Mouse (Mus musculus): ENCODE measurements around the gene Epha4.

The Epha4 gene

GRCm38 (mm10) chr1:77473446-77474376 lies 41.2 kb downstream of the Epha4 start:
- no peak for DNase-seq

GRCm38 (mm10) chr1:77472566-77472965 lies 42.3 kb downstream of the Epha4 start:
- no peak for DNase-seq

GRCm38 (mm10) chr1:77471447-77471846 lies 43.4 kb downstream of the Epha4 start:
- DNase-seq, result no peak

GRCm38 (mm10) chr1:77471037-77471436 lies 43.9 kb downstream of the Epha4 start:
- DNase-seq, result no peak

- DNase-seq, result no peak
Observed at GRCm38 (mm10) chr1:77468717-77469314, 46.1 kb downstream of the Epha4 start.

GRCm38 (mm10) chr1:77465524-77465923 lies 49.4 kb downstream of the Epha4 start:
- DNase-seq, result no peak

- no peak for DNase-seq
Observed at GRCm38 (mm10) chr1:77464108-77464507, 50.8 kb downstream of the Epha4 start.

GRCm38 (mm10) chr1:77461877-77462615 lies 52.8 kb downstream of the Epha4 start:
- DNase-seq, result no peak

- no peak for DNase-seq
Observed at GRCm38 (mm10) chr1:77460831-77461629, 53.9 kb downstream of the Epha4 start.

GRCm38 (mm10) chr1:77458751-77459385 lies 56.0 kb downstream of the Epha4 start:
- no peak for DNase-seq

GRCm38 (mm10) chr1:77457446-77457800 lies 57.5 kb downstream of the Epha4 start:
- no peak for DNase-seq

GRCm38 (mm10) chr1:77456695-77457445 lies 58.0 kb downstream of the Epha4 start:
- DNase-seq, result no peak

- DNase-seq, result no peak
Observed at GRCm38 (mm10) chr1:77453811-77454210, 61.1 kb downstream of the Epha4 start.

GRCm38 (mm10) chr1:77452721-77453120 lies 62.2 kb downstream of the Epha4 start:
- no peak for DNase-seq

- no peak for DNase-seq
Observed at GRCm38 (mm10) chr1:77451541-77451940, 63.3 kb downstream of the Epha4 start.

GRCm38 (mm10) chr1:77450201-77450600 lies 64.7 kb downstream of the Epha4 start:
- no peak for DNase-seq

- DNase-seq, result no peak
Observed at GRCm38 (mm10) chr1:77447061-77447614, 67.8 kb downstream of the Epha4 start.

GRCm38 (mm10) chr1:77446438-77446837 lies 68.5 kb downstream of the Epha4 start:
- DNase-seq, result no peak

- DNase-seq, result no peak
Observed at GRCm38 (mm10) chr1:77444648-77445047, 70.2 kb downstream of the Epha4 start.

GRCm38 (mm10) chr1:77441987-77442386 lies 72.9 kb downstream of the Epha4 start:
- no peak for DNase-seq

- no peak for DNase-seq
Observed at GRCm38 (mm10) chr1:77441401-77441800, 73.5 kb downstream of the Epha4 start.

Measured in spleen, adult 18-20 months (tissue).